Mouse (Mus musculus) liver, embryonic 12.5 days (tissue): Measurements from ENCODE around the gene Pard3. TPM values are rescaled to one million over a fixed set of nuclear protein-coding genes. Genes with fewer than 3 reads are reported as not detected.

Source experiments
- ATAC-seq: fragments of 200-750 bp; cut with Nextera tagmentation; 2 replicates; pipeline ENCODE4 v1.8.0; 2017; ENCODE audit warnings: moderate number of reproducible peaks, mild to moderate bottlenecking, moderate library complexity
- H3K27ac ChIP-seq: fragments of 300-500 bp; sonication (generic); 2 replicates; pipeline ENCODE4 v1.5.1; 2016; ENCODE audit warnings: mild to moderate bottlenecking
- H3K27me3 ChIP-seq: fragments of 300-500 bp; sonication (generic); replicated peaks from 2 replicates; pipeline ENCODE4 v1.6.1; 2016; ENCODE audit warnings: mild to moderate bottlenecking, moderate library complexity
- H3K36me3 ChIP-seq: fragments of 300-500 bp; sonication (generic); 2 replicates; pipeline ENCODE4 v1.6.1; 2016; ENCODE audit warnings: mild to moderate bottlenecking, moderate library complexity
- H3K4me1 ChIP-seq: fragments of 300-500 bp; sonication (generic); 2 replicates; pipeline ENCODE4 v1.6.1; 2016
- H3K4me2 ChIP-seq: fragments of 300-500 bp; sonication (generic); 2 replicates; pipeline ENCODE4 v1.6.1; 2016; ENCODE audit warnings: mild to moderate bottlenecking, moderate library complexity
- H3K4me3 ChIP-seq: fragments of 300-500 bp; sonication (generic); 2 replicates; pipeline ENCODE4 v1.5.1; 2016; ENCODE audit warnings: mild to moderate bottlenecking, moderate library complexity
- H3K9ac ChIP-seq: fragments of 300-500 bp; sonication (generic); 2 replicates; pipeline ENCODE4 v1.6.1; 2016; ENCODE audit warnings: mild to moderate bottlenecking, moderate library complexity
- H3K9me3 ChIP-seq: fragments of 300-500 bp; sonication (generic); replicated peaks from 2 replicates; pipeline ENCODE4 v1.6.1; 2016; ENCODE audit warnings: mild to moderate bottlenecking, moderate library complexity
- WGBS: fragments of 180-500 bp; shearing (Covaris S2); methylation state at CpG from one replicate; pipeline ENCODE4 v1.1.7; 2016; ENCODE audit not compliant: insufficient replicate concordance; 5-methylcytosine and 5-hydroxymethylcytosine counted together
- polyA plus RNA-seq: library from polyadenylated mRNA; unstranded; fragments of >200 nt; fragmentation: Nextera tagmentation; extraction: Ambion mirVana; gene quantifications from 2 replicates; pipeline ENCODE4 v1.2.1, GENCODE M21; 2016

Gene Pard3
- polyA plus RNA-seq, 1 experiment from 2014 or later, result 8.5 TPM

DNA sequence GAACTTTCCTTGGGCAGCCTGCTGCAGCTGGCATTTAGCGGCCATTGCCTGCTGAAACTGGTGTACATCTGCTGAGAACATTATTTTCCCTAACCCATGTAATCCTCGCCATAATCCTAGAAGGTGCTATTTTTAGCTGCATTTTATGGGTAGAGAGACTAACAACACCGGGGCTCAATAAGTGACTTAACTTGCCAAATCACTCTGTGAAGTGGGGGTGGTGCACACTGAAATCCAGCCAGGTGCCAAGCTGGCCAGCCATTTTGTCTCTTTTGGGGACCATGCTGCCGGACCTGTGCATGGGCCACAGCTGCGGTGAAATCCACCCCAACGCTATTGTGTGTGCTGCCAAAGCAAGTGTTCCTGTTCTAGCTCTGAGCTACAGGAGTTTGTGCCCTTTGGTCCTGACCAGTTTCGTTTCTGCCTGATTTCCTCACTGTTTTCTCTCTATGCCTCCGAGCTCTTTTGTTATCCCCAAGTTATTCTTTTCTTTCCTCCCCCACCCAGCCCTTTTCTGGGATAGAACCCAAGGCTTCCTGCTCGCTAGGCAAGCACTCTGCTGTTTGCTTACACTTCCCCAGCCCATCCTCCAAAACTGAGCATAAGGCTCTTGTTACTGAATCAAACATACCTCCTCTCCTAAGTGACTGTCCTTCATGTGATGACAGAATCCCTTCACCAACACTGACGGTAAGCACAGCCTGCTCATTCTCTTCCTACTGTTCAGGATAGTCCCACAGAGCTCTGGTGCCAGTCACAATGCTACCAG, 375.9 kb downstream of the Pard3 start:
- H3K4me1 ChIP-seq, result peaks cover 12% of the 10 kb centered on the region; the same call in 1 of the 2 replicates
- WGBS, result 70% methylated on average over 10 of the region's 10 CpGs
- H3K36me3 ChIP-seq, result no peaks in the 10 kb centered on the region
- H3K9me3 ChIP-seq, result no peaks in the 10 kb centered on the region
- H3K4me3 ChIP-seq, result no peak overlapping the region
- no peak overlapping the region for H3K9ac ChIP-seq
- no peak overlapping the region for H3K27ac ChIP-seq
- peak overlapping the region; percentile 31 for H3K4me2 ChIP-seq
- no peak for ATAC-seq
- H3K27me3 ChIP-seq, result no peaks in the 10 kb centered on the region

DNA sequence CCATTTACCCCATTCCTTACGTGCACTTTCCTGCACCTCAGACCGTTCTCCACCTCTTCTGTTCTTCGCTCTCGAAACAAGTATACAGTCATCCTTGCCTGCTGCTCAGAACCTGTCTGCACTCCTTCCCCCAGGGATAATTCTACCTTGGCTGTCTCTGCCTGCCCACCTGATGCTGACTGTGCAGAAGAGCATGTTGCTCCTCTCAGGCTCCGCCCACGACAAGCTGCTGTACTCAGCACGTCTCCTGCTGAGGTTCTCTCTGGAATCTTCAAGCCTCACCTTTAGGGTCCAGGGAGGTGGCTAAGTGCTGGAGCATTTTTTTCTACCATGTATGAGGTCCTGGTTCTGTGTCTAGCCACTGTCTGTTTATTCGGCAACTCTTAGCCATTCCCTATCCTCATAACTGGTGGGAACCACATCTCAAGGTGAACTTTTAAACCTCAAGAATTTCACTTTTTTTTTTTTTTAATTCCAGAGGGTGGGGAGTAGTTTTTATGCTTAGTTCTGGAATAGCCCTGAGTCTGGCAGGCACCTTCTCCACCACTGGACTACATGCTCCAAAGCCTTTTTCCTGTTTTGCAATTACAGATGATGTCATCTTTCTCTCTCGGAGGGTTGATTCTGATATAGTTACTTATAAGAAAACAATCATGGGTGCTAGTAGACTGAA, 376.6 kb downstream of the Pard3 start:
- peaks cover 12% of the 10 kb centered on the region; the same call in 1 of the 2 replicates for H3K4me1 ChIP-seq
- ATAC-seq, result no peak
- H3K9me3 ChIP-seq, result no peaks in the 10 kb centered on the region
- no peaks in the 10 kb centered on the region for H3K36me3 ChIP-seq
- peak overlapping the region; percentile 31 for H3K4me2 ChIP-seq
- H3K27ac ChIP-seq, result peak overlapping the region; percentile 60; the same call in 1 of the 2 replicates
- H3K27me3 ChIP-seq, result no peaks in the 10 kb centered on the region
- H3K4me3 ChIP-seq, result no peak overlapping the region
- no peak overlapping the region for H3K9ac ChIP-seq
- WGBS, result 66% methylated on average over 9 of the region's 9 CpGs

DNA sequence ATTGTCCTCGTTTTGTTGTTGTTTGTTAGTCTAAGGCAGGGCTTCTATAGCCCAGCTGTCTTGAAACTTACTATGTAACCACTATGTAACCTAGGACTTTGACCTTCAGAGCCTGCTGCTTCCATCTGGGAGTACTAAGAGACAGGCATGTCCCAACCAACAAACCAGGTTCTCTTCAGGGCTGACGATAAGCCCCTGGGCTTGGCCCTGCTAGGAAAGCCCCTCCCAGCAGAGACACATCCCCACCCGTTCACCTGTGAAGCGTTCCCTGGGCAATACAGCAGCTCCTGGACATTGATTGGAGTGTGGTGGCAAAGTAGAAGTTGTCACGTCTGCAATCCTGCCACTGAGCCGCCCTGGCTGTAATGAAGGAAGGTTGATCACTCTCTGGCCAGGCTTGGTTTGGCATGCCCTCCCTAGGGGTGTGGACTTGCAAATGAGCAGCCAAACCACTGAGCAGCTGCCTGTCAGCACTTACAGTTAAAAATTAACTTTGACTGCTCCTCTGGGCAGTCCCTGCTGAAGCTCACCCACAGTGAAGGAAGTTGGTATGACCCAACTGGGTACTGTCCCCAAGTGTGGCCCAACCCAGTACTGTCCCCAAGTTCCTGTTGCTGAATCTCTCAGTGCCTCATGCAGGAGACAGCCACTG, 377.3 kb downstream of the Pard3 start:
- Histone ChIP-seq H3K4me1 (peaks cover 12% of the 10 kb centered on the region; the same call in 1 of the 2 replicates), H3K36me3 (no peaks in the 10 kb centered on the region), H3K4me2 (peak overlapping the region; percentile 31), H3K27ac (peak overlapping the region; percentile 60; the same call in 1 of the 2 replicates), H3K27me3 (no peaks in the 10 kb centered on the region), H3K9ac (no peak overlapping the region), H3K9me3 (no peaks in the 10 kb centered on the region), H3K4me3 (no peak overlapping the region; the same call in 1 of the 2 replicates)
- 48% methylated on average over 6 of the region's 6 CpGs for WGBS
- ATAC-seq, result peak; percentile 79

DNA sequence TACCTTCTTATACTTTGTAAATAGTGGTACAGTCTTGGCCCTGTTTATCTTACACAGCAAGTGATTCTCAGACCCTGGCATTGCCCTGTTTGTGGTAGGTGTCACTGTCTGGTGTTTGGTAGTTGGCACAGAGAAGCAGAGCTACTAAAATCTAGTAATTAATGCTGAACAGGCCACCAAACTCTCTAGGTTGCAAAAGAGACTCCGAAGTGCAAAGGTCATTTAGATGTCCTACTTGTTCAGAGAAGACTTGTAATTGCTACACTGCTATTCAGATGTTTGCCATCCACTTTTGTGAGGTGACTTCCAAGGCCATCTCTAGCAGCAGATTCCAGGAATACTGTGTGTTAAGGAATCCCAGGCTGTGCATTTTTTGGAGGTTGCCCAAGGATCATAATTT, 383.7 kb downstream of the Pard3 start:
- Histone ChIP-seq H3K9me3 (no peaks in the 10 kb centered on the region), H3K4me1 (no peaks in the 10 kb centered on the region), H3K9ac (no peak overlapping the region), H3K36me3 (no peaks in the 10 kb centered on the region), H3K4me2 (no peak overlapping the region), H3K4me3 (no peak overlapping the region), H3K27me3 (no peaks in the 10 kb centered on the region), H3K27ac (no peak overlapping the region)
- 72% methylated on average over 1 of the region's 1 CpGs for WGBS
- ATAC-seq, result no peak

DNA sequence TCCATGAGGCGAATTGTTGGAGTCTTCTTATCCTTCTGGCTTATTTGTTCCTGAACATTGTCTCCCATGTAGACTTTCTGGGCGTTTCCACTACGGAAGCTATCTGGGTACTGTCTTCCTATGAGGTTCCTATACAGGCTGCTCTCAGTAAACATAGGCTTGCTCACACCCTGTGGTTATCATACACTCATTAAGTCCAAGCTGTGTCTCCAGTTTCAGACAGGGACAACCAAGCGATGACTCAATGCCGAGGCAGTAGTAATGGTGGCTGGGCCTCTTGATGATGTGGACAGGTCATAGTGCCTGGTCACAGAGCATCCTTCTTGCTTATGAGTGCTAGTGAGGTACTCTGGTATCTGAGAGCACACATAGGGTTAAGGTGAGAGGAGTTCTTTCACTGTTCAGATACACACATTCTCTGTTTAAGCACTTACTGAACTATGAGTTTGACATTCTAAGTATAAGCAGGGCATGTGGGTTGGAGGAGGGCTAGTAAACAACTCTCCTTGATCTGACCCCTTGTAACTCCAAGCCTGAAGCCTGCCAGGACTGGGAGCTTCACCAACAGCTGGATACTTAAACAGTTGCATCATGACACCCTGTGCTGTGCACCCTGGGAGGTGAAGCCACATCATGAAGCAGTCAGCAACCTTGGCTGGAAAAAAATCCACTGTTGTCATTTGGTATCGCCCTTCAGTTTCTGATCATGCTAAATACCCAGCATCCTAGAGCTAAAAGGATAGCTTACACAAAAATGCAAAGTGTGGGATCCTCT, 385.6 kb downstream of the Pard3 start:
- H3K4me2 ChIP-seq, result no peak overlapping the region
- WGBS, result 71% methylated on average over 6 of the region's 6 CpGs
- ATAC-seq, result no peak

DNA sequence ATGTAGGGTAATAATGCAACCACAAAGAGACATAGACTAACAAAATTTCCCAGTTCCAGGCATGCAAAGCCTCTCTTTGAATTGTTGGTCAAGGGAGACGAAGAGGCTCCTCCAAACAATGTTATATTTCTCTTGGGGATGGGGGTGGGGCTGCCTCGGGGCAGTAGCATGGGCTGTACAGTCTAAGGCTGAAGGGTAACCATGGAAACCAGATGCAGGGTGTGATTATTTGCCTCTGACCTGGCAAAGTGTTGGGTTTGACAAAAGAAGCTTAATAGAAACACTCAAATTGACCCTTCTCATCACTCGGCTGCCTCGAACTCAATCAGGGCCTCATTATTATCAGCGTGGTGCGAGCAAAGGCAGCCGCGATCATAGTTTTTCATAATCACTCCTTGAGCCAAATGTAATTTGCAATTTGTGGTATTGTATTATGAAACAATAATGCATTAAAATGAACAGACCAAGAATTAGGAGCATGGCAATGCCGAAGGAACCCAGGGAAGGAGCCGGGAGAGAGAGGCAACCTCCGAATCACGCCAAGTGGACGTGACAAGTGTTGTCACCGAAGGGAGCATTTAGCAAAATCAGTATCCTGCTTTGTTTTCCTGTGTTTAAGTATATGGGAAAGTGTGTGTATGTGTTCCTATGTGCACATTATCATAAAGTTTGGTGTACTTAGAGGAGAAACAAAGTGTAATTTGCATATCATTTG, 387.4 kb downstream of the Pard3 start:
- H3K4me3 ChIP-seq, result no peak overlapping the region
- H3K4me2 ChIP-seq, result no peak overlapping the region
- H3K36me3 ChIP-seq, result no peaks in the 10 kb centered on the region
- no peak for ATAC-seq
- no peak overlapping the region for H3K9ac ChIP-seq
- H3K27ac ChIP-seq, result no peak overlapping the region
- H3K27me3 ChIP-seq, result no peaks in the 10 kb centered on the region
- WGBS, result 82% methylated on average over 14 of the region's 14 CpGs
- no peaks in the 10 kb centered on the region for H3K4me1 ChIP-seq
- H3K9me3 ChIP-seq, result no peaks in the 10 kb centered on the region

More for the DNA sequence above, 385.6 kb downstream of the Pard3 start:
- no peaks in the 10 kb centered on the region for H3K9me3 ChIP-seq
- no peak overlapping the region for H3K27ac ChIP-seq
- H3K4me3 ChIP-seq, result no peak overlapping the region
- no peaks in the 10 kb centered on the region for H3K27me3 ChIP-seq
- no peak overlapping the region for H3K9ac ChIP-seq
- H3K4me1 ChIP-seq, result no peaks in the 10 kb centered on the region
- no peaks in the 10 kb centered on the region for H3K36me3 ChIP-seq

DNA sequence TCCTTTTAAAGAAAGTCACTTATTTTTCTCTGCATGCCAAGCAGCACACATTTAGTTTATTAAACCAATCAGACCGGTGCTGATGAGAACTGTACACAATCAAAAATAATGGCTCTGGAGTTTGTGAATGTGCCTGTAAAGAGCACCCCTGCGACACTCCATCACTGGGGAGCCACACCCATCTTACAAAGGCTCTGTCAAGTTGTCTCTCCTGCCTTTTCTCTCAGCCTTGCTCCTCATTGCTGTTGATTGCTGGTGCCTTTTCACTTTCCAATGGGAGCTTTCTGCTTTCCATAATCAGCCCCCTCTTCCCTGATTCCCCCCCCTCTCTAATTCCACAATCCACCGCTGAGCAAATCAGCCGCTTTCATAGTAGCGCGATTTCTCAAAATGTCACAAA, 388.7 kb downstream of the Pard3 start:
- no peaks in the 10 kb centered on the region for H3K36me3 ChIP-seq

DNA sequence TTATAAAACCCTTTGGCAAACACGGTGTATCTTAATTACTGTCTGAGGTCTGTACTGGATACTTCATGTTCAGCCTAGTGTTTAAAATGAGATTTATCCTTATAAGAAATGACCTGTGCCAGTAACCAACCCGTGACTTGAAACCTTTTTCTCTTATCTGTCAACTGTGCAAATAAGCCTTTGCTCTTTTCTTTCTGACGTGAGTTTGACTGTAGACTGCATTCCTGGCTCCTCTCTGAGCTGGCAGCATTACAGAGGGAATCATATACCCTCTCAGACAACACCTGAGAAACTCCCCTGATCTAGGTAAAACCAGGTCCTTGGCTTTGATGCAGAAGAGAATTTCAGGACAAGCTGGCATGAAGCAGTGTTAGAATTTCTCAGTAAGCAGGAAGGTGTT, 394.2 kb downstream of the Pard3 start:
- 61% methylated on average over 3 of the region's 3 CpGs for WGBS

More for the DNA sequence above, 388.7 kb downstream of the Pard3 start:
- Histone ChIP-seq H3K4me2 (no peak overlapping the region), H3K27ac (no peak overlapping the region), H3K4me3 (no peak overlapping the region), H3K27me3 (no peaks in the 10 kb centered on the region), H3K9me3 (no peaks in the 10 kb centered on the region), H3K9ac (no peak overlapping the region), H3K4me1 (no peaks in the 10 kb centered on the region)
- 84% methylated on average over 6 of the region's 6 CpGs for WGBS
- ATAC-seq, result no peak

DNA sequence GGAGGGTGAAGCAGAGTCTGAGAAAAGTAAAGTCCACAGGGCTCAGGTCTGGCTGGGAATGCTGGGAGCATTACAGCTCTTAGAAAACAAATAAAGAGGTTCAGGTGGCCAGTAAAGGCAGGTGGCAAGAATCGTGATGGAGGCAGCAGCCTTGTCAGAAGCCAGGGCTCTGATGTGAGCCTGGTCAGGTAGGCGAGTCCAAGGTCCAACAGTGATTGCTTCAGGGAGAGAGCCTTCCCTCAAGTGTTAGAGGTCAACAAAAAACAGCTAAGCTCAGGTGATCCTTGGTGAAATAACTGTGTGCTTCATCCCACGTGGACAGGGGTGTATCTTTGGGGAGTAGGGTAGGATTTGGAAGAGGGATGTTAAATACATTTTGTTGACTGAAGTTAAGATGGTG, 397.5 kb downstream of the Pard3 start:
- H3K36me3 ChIP-seq, result no peaks in the 10 kb centered on the region
- no peak overlapping the region for H3K9ac ChIP-seq
- 53% methylated on average over 3 of the region's 3 CpGs for WGBS
- no peaks in the 10 kb centered on the region for H3K27me3 ChIP-seq
- H3K4me3 ChIP-seq, result no peak overlapping the region
- H3K4me1 ChIP-seq, result no peaks in the 10 kb centered on the region
- ATAC-seq, result no peak
- H3K9me3 ChIP-seq, result no peaks in the 10 kb centered on the region
- no peak overlapping the region for H3K27ac ChIP-seq
- no peak overlapping the region for H3K4me2 ChIP-seq

More for the DNA sequence above, 394.2 kb downstream of the Pard3 start:
- Histone ChIP-seq H3K36me3 (no peaks in the 10 kb centered on the region), H3K27me3 (no peaks in the 10 kb centered on the region), H3K4me2 (no peak overlapping the region), H3K27ac (no peak overlapping the region), H3K9ac (no peak overlapping the region), H3K9me3 (no peaks in the 10 kb centered on the region), H3K4me3 (no peak overlapping the region), H3K4me1 (no peaks in the 10 kb centered on the region)
- ATAC-seq, result no peak

DNA sequence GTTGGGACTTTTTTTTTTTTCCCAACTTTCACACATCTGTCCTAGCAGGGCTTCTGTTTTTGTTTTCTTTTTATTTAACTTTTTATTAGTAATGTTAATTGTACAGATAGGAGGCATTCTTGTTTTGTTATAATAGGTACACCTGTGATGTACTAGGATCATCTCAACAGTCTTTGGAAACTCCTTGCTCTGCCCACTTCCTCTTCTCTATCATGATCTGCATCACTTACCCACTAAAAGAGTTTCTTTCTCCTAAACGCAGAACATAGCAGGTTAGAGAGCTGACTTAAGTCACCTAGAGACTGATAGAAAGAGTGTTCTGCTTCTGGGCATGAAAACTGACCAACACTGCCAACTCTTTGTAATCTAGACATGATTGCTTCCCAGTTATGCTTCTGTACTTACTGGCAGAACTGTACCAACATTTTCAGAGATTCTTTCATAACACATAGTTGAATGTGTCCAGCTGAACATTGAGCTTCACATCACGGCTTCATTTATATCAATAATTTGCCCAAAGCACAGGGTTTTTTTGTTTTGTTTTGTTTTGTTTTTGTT, 398.8 kb downstream of the Pard3 start:
- Histone ChIP-seq H3K27ac (no peak overlapping the region), H3K4me3 (no peak overlapping the region), H3K9ac (no peak overlapping the region), H3K4me1 (no peaks in the 10 kb centered on the region), H3K27me3 (no peaks in the 10 kb centered on the region), H3K9me3 (no peaks in the 10 kb centered on the region), H3K36me3 (no peaks in the 10 kb centered on the region), H3K4me2 (no peak overlapping the region)
- WGBS, result 47% methylated on average over 2 of the region's 2 CpGs
- ATAC-seq, result no peak

DNA sequence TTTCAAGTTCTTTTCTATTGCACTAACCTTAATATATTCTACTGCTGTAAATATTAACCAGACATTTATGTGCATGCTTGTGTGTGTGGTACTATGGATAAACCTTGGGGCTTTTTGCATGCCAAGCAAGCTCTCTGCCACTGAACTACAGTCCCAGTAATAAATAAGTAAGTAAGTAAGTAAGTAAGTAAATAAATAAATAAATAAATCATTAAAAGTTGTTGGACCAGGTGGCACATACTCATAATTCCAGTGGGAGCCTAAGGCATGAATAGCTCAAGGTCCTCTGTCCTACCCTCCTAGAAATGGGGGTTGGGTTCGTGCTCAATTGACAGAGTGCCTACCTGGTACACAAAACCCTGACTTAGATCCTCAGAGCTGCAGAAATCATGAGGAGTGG, 400.6 kb downstream of the Pard3 start:
- Histone ChIP-seq H3K4me1 (no peaks in the 10 kb centered on the region), H3K4me3 (no peak overlapping the region), H3K36me3 (no peaks in the 10 kb centered on the region), H3K4me2 (no peak overlapping the region), H3K27me3 (no peaks in the 10 kb centered on the region), H3K27ac (no peak overlapping the region), H3K9me3 (no peaks in the 10 kb centered on the region), H3K9ac (no peak overlapping the region)
- no peak for ATAC-seq
- WGBS, result 64% methylated on average over 1 of the region's 1 CpGs
